In the genomic region with DNA sequence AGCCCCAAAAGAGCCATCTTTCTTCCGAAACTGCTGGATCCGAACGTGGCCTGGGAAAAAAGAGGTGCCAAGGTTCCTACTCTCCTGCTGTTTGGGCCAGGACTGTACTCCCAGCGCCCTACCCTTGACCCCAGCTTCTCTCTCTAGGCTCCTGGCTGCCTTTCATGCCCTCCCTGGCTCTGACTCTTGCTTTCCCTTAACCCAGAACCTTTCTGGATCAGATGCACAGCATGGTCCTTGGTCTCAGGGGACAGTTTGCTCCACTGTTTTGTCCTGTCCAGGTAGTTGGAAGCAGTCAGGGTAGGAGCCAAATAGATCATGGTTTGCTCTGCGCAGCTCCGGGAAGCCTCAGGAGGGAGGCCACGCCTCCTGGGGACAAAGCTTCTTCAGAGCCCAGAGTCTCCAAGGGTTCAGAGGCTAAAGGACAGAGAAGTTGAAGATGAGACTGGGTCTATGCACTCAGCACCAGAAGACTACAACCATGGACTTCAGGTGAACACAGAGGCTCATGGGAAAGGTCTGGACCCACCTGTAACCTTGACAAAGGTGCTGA, we compare ENCODE assay signal across 43 mouse cellular contexts. TPM values are rescaled to one million over a fixed set of nuclear protein-coding genes. Genes with fewer than 3 reads are reported as not detected.
"Had no signal": no experiment of that assay in that cellular context is flagged by ENCODE, and none has a peak within 500 bp of the region (broad histone marks: within the 10 kb centered on the region; RNA-seq: fewer than 3 reads in every experiment).

No protein-coding gene starts in this region.

- H3K27ac ChIP-seq: heart, adult 2 months; heart, embryonic 10.5 days; heart, embryonic 13.5 days; heart, embryonic 15.5 days; hindbrain, embryonic 10.5 days; hindbrain, embryonic 12.5 days; hindbrain, embryonic 13.5 days; hindbrain, embryonic 14.5 days; hindbrain, embryonic 15.5 days; hindbrain, postnatal 0 days; intestine, embryonic 15.5 days; kidney, postnatal 0 days; layer of hippocampus, adult 2 months; left cerebral cortex, adult 2 months had no signal

- H3K36me3 ChIP-seq: heart, embryonic 10.5 days; heart, embryonic 12.5 days; heart, embryonic 13.5 days; heart, embryonic 15.5 days; hindbrain, embryonic 10.5 days; hindbrain, embryonic 12.5 days; hindbrain, embryonic 13.5 days; hindbrain, embryonic 15.5 days; intestine, embryonic 15.5 days had no signal

- ATAC-seq: hindbrain, embryonic 16.5 days; hindbrain, postnatal 0 days; inflammation-experienced regulatory T-cells, adult 6 months; intestine, embryonic 15.5 days; intestine, embryonic 16.5 days; intestine, postnatal 0 days had no signal

- H3K4me3 ChIP-seq: heart, adult 2 months; heart, embryonic 10.5 days; heart, embryonic 12.5 days; heart, embryonic 13.5 days; heart, embryonic 15.5 days; hindbrain, embryonic 10.5 days; hindbrain, embryonic 12.5 days; hindbrain, embryonic 13.5 days; hindbrain, embryonic 15.5 days; intestine, embryonic 15.5 days; layer of hippocampus, adult 2 months; left cerebral cortex, adult 2 months had no signal

- H3K9ac ChIP-seq: heart, embryonic 12.5 days; heart, embryonic 13.5 days; heart, embryonic 15.5 days; hindbrain, embryonic 12.5 days; hindbrain, embryonic 13.5 days; hindbrain, embryonic 14.5 days; hindbrain, embryonic 15.5 days; intestine, embryonic 15.5 days had no signal

- H3K27me3 ChIP-seq: heart, embryonic 15.5 days; hindbrain, embryonic 12.5 days; hindbrain, embryonic 13.5 days; hindbrain, embryonic 15.5 days; intestine, embryonic 15.5 days had no signal

- H3K4me1 ChIP-seq: heart, embryonic 10.5 days; heart, embryonic 12.5 days; heart, embryonic 13.5 days; heart, embryonic 15.5 days; hindbrain, embryonic 10.5 days; hindbrain, embryonic 12.5 days; hindbrain, embryonic 13.5 days; hindbrain, embryonic 15.5 days; intestine, embryonic 15.5 days had no signal

- H3K4me2 ChIP-seq: heart, embryonic 11.5 days; heart, embryonic 12.5 days; heart, embryonic 13.5 days; heart, embryonic 15.5 days; hindbrain, embryonic 12.5 days; hindbrain, embryonic 13.5 days; hindbrain, embryonic 14.5 days; hindbrain, embryonic 15.5 days; intestine, embryonic 15.5 days had no signal

- H3K9me3 ChIP-seq: heart, embryonic 10.5 days; heart, embryonic 12.5 days; heart, embryonic 13.5 days; heart, embryonic 15.5 days; hindbrain, embryonic 10.5 days; hindbrain, embryonic 12.5 days; hindbrain, embryonic 13.5 days; hindbrain, embryonic 15.5 days; intestine, embryonic 15.5 days had no signal

- DNase-seq: heart, adult 2 months; heart, postnatal 10 days; heart, postnatal 14 days; heart, postnatal 36 days; heart, postnatal 4 days; kidney, adult 11 months; kidney, adult 18-20 months; kidney, postnatal 10 days; kidney, postnatal 14 days; kidney, postnatal 25 days; kidney, postnatal 4 days; layer of hippocampus, adult 9-11 months; layer of hippocampus, postnatal 36 days had no signal

RNA-seq across cellular contexts. Expression of a gene that starts 10.5 kb away (rescaled TPM):
- total RNA-seq: heart, adult 2 months; heart, postnatal 10 days; heart, postnatal 14 days; heart, postnatal 25 days; heart, postnatal 36 days; heart, postnatal 4 days; hematopoietic stem cell, adult 5-6 weeks; hindbrain, postnatal 0 days; layer of hippocampus, postnatal 10 days; layer of hippocampus, postnatal 14 days; left cerebral cortex, adult 18-20 months; left cerebral cortex, adult 2 months had no signal
- polyA plus RNA-seq: heart, embryonic 10.5 days; heart, embryonic 11.5 days; heart, embryonic 13.5 days; heart, embryonic 14.5 days; heart, embryonic 15.5 days; heart, embryonic 16.5 days; heart, postnatal 0 days; hindbrain, embryonic 10.5 days; hindbrain, embryonic 11.5 days; hindbrain, embryonic 12.5 days; hindbrain, embryonic 13.5 days; hindbrain, embryonic 14.5 days; hindbrain, embryonic 15.5 days; hindbrain, embryonic 16.5 days; hindbrain, postnatal 0 days; inflammation-experienced regulatory T-cells, adult 6 months; intestine, embryonic 14.5 days; kidney, embryonic 14.5 days had no signal
